Mouse (Mus musculus) megakaryocyte, embryonic 14.5 days (primary cell): ENCODE results near the gene Rrp7a.

Experiments used
- FLI1 ChIP-seq: IDR thresholded peaks from 2 replicates; pipeline ENCODE4 v1.6.1; 2012; ENCODE audit warnings: low read length, inconsistent platforms, mixed read lengths
- GATA1 ChIP-seq: IDR thresholded peaks from 3 replicates; pipeline ENCODE4 v1.6.1; 2012; ENCODE audit warnings: mixed read lengths, low read length, inconsistent platforms, borderline replicate concordance

GRCm38 (mm10) chr15:83159823-83160222 is 37.2 kb upstream of the Rrp7a start:
- TF ChIP-seq GATA1 (no peak), FLI1 (no peak)
